Mouse (Mus musculus): ENCODE data around the gene Slco1a6. TPM values are rescaled to one million over a fixed set of nuclear protein-coding genes. Genes with fewer than 3 reads are reported as not detected.

Gene Slco1a6
- total RNA-seq, 2 experiments from 2014 or later = not detected

- intact Hi-C loops (cut with DNase I) = no loop called here
- no peak for DNase-seq (ENCODE audit: low spot score)
Observed at GRCm38 (mm10) chr6:142041896-142042295, 166.4 kb downstream of the Slco1a6 start.

GRCm38 (mm10) chr6:142040306-142041175, 167.8 kb downstream of the Slco1a6 start:
- intact Hi-C loops (cut with DNase I) = no loop called here
- no peak for DNase-seq (ENCODE audit: low spot score)

- DNase-seq (ENCODE audit: low spot score) = no peak
- intact Hi-C loops (cut with DNase I) = no loop called here
Observed at GRCm38 (mm10) chr6:142035771-142036170, 172.6 kb downstream of the Slco1a6 start.

Other genes with a start within 250 kb of the Slco1a6 start
- not detected for gene Gm6614, start 197.1 kb downstream of the Slco1a6 start, total RNA-seq (2021)
- gene Iapp, start 89.9 kb upstream of the Slco1a6 start, total RNA-seq (2021) = not detected
- gene Slco1a5, start 114.5 kb upstream of the Slco1a6 start, total RNA-seq (2021) = not detected
- gene Pyroxd1, start 137.1 kb upstream of the Slco1a6 start, total RNA-seq (2021) = 10 to 100 TPM in 1 of 2 experiments, 1 to 10 TPM in 1; 8.6 to 10.4 TPM
- 1 to 10 TPM; 6.8 to 9.0 TPM for gene Recql, start 178.6 kb upstream of the Slco1a6 start, total RNA-seq (2021)
- gene Golt1b, start 178.7 kb upstream of the Slco1a6 start, total RNA-seq (2021) = 10 to 100 TPM; 15.2 to 21.6 TPM
- not detected for gene Spx, start 204.9 kb upstream of the Slco1a6 start, total RNA-seq (2021)

Measured in heart, postnatal 25 days (tissue).